Mouse (Mus musculus) hindbrain, postnatal 0 days (tissue): ENCODE measurements at regions not wholly inside any gene's neighbourhood (a gene's known extent, or its start where the extent isn't known, plus 50 kb on each side); places are given as distances from the start of the nearest gene placed in this dataset.

Source experiments
- ATAC-seq: fragments of 200-750 bp; cut with Nextera tagmentation; 2 replicates; pipeline ENCODE4 v1.8.0; 2017; ENCODE audit warnings: mild to moderate bottlenecking, moderate TSS enrichment, moderate library complexity
- DNase-seq: peaks from one replicate; pipeline ENCODE4 v3.0.0-alpha.2; 2015; ENCODE audit warnings: low spot score
- H3K27ac ChIP-seq: fragments of 300-500 bp; sonication (generic); 2 replicates; pipeline ENCODE4 v1.5.1; 2014; ENCODE audit warnings: mild to moderate bottlenecking
- H3K27me3 ChIP-seq: fragments of 300-500 bp; sonication (generic); 2 replicates; pipeline ENCODE4 v1.6.1; 2014; ENCODE audit warnings: low read length, mixed read lengths; ENCODE audit not compliant: insufficient read depth
- H3K36me3 ChIP-seq: fragments of 300-500 bp; sonication (generic); 2 replicates; pipeline ENCODE4 v1.6.1; 2014; ENCODE audit warnings: low read length, mixed read lengths; ENCODE audit not compliant: insufficient read depth
- H3K4me1 ChIP-seq: fragments of 300-500 bp; sonication (generic); 2 replicates; pipeline ENCODE4 v1.6.1; 2014; ENCODE audit warnings: antibody characterized with exemption, low read length, mixed read lengths; ENCODE audit not compliant: insufficient read depth
- H3K4me2 ChIP-seq: fragments of 300-500 bp; sonication (generic); 2 replicates; pipeline ENCODE4 v1.6.1; 2014; ENCODE audit warnings: low read depth, mild to moderate bottlenecking, low read length, moderate library complexity, mixed read lengths
- H3K4me3 ChIP-seq: fragments of 300-500 bp; sonication (generic); 2 replicates; pipeline ENCODE4 v1.5.1; 2014; ENCODE audit warnings: low read length
- H3K9ac ChIP-seq: fragments of 300-500 bp; sonication (generic); replicated peaks from 2 replicates; pipeline ENCODE4 v1.6.1; 2014; ENCODE audit warnings: mild to moderate bottlenecking, low read length, moderate library complexity, mixed read lengths
- H3K9me3 ChIP-seq: fragments of 300-500 bp; sonication (generic); 2 replicates; pipeline ENCODE4 v1.6.1; 2016; ENCODE audit warnings: low read length, mixed read lengths
- CTCF ChIP-seq: IDR thresholded peaks from 2 replicates; pipeline ENCODE4 v1.5.1; 2016; ENCODE audit warnings: antibody characterized with exemption, control low read depth, low read depth
- WGBS: fragments of 180-500 bp; shearing (Covaris S2); extraction: QIAGEN DNeasy Blood & Tissue Kit; methylation state at CpG from one replicate; pipeline ENCODE4 v1.1.7; 2014; 5-methylcytosine and 5-hydroxymethylcytosine counted together

DNA sequence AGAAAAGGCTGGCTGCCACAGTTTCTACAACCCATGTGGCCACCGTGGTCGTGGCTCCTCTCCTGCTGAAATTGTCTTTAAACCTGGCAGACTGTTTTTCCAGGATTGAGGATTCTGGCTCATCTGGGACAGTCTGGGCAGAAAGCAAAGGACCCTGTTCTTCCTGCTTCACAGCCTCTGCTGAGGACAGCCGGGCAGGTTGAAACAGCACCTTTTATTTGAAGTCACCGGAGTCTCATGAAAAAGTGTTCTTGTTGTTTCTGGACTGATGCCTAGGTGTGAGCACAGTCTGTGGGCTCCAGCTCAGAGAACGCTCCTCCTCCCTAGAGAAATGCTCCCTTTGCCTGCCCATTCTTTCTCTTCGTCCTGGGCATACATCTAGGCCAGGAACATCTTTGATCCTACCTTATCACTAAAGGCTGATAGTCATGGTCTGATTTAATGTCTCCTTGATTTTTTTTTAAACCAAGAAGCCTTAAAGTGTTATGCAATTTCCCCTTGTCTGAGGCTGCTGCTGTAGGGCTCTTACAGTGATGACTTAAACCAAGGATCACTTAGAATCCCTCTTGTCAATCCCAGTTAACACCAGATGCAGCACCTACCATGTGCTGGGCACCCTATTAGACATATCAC is 177.0 kb upstream of the Frmd6 start:
- DNase-seq (no peak), ATAC-seq (no peak)
- H3K27ac ChIP-seq = no peak overlapping the region
- no peaks in the 10 kb centered on the region for H3K9me3 ChIP-seq
- H3K4me3 ChIP-seq = no peak overlapping the region
- H3K27me3 ChIP-seq = no peaks in the 10 kb centered on the region
- H3K4me2 ChIP-seq = no peak overlapping the region
- WGBS = 71% methylated on average over 6 of the region's 6 CpGs
- TF ChIP-seq CTCF = no peak
- H3K9ac ChIP-seq = no peak overlapping the region
- no peaks in the 10 kb centered on the region for H3K4me1 ChIP-seq
- H3K36me3 ChIP-seq = no peaks in the 10 kb centered on the region

DNA sequence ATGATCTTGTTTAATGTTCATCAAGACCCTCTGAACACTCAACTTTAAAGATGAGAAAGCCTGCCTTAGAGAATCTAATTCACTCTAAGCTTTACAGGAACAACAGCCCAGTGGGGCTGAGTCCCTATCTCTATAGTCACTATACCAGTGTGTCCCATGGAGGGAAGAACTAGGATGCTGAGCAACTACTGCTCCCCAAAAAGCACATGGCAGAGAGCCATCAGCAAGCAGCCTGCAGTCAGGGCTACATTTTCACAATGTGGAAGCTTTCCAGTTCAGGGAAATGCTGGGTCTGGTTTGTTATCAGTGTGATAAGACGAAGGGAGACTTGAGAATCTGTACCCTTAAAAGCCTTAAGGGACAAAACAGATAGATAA is 176.5 kb upstream of the Frmd6 start:
- H3K9me3 ChIP-seq = no peaks in the 10 kb centered on the region
- no peaks in the 10 kb centered on the region for H3K36me3 ChIP-seq
- no peaks in the 10 kb centered on the region for H3K27me3 ChIP-seq
- WGBS = 94% methylated on average over 1 of the region's 1 CpGs
- no peak overlapping the region for H3K4me2 ChIP-seq
- no peak for DNase-seq
- H3K4me1 ChIP-seq = no peaks in the 10 kb centered on the region
- no peak for ATAC-seq
- H3K4me3 ChIP-seq = no peak overlapping the region
- no peak for TF ChIP-seq CTCF
- no peak overlapping the region for H3K27ac ChIP-seq
- no peak overlapping the region for H3K9ac ChIP-seq

DNA sequence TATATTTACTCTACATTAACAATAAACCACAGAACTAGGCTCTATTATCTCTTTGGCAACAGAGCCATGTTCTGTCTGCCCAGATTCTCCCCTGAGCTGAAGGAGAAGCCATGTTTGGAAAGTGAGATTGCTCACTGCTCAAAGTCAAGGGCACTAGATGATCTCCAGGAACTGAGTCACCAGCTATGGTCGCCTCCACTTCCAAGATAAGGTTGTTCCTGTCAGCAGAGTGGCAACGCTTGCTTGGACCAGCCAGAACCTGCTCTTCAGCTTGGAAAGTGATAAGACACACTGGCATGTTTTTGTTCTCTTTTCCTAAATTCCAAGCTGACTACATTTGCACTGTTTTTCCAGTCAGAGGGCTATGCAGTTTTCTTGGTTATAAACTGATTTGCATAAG is 175.6 kb upstream of the Frmd6 start:
- no peak for ATAC-seq
- no peaks in the 10 kb centered on the region for H3K4me1 ChIP-seq
- H3K4me2 ChIP-seq = no peak overlapping the region
- H3K27ac ChIP-seq = no peak overlapping the region
- no peak overlapping the region for H3K4me3 ChIP-seq
- WGBS = 92% methylated on average over 2 of the region's 2 CpGs
- no peaks in the 10 kb centered on the region for H3K27me3 ChIP-seq
- no peak overlapping the region for H3K9ac ChIP-seq
- no peaks in the 10 kb centered on the region for H3K36me3 ChIP-seq
- no peak for TF ChIP-seq CTCF
- DNase-seq = no peak
- no peaks in the 10 kb centered on the region for H3K9me3 ChIP-seq

DNA sequence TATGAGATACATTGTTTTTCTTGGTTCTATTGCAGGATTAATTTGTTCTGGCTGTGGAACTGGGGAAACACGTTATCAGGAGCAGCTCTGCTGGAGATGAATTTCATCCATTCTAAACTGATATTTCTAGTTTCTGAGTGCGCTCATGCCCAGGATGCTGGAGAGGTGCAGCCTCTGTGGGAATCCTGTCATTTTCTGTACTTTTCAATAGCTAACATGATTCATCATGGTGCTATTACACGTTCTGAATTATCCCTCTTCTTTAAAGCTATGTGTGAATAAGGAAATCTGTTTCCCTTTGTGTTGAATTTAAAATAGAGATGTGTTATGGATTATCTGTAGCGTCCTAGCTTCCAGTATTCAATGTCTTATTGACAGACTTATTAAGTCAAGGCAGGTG is 174.8 kb upstream of the Frmd6 start:
- Histone ChIP-seq H3K36me3 (no peaks in the 10 kb centered on the region), H3K4me2 (no peak overlapping the region), H3K4me3 (no peak overlapping the region), H3K9me3 (no peaks in the 10 kb centered on the region), H3K27ac (no peak overlapping the region), H3K4me1 (no peaks in the 10 kb centered on the region), H3K9ac (no peak overlapping the region), H3K27me3 (no peaks in the 10 kb centered on the region)
- 72% methylated on average over 4 of the region's 4 CpGs for WGBS
- DNase-seq (no peak), ATAC-seq (no peak)
- no peak for TF ChIP-seq CTCF

GRCm38 (mm10) chr12:70652751-70653150 is 172.6 kb upstream of the Frmd6 start:
- no peak overlapping the region for H3K27ac ChIP-seq
- H3K4me2 ChIP-seq = no peak overlapping the region
- no peaks in the 10 kb centered on the region for H3K4me1 ChIP-seq
- no peak overlapping the region for H3K9ac ChIP-seq
- H3K4me3 ChIP-seq = no peak overlapping the region
- H3K9me3 ChIP-seq = no peaks in the 10 kb centered on the region
- peak; percentile 36; the same call in 1 of the 2 replicates for TF ChIP-seq CTCF
- H3K27me3 ChIP-seq = no peaks in the 10 kb centered on the region
- ATAC-seq (no peak), DNase-seq (no peak)
- WGBS = 86% methylated on average over 3 of the region's 3 CpGs
- H3K36me3 ChIP-seq = no peaks in the 10 kb centered on the region

DNA sequence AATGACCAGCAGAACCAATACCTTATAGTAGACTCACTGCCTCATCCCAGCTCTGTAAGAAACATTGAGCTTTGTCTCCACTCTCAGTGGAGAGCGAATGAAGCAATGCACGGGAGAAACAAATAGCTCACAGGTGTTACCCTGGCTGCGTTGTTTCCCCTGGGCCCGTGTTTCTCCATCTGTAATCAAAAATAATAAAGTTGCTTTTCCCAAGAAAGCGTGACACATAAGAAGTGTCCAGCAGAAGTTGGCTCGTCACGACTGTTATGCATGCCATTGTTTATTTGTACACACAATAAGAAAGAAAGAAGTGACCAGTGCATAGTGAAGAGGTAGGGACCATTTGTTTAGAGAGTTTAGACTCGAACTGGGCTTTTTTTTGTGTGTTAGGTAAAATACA is 171.3 kb upstream of the Frmd6 start:
- Histone ChIP-seq H3K4me2 (no peak overlapping the region), H3K4me1 (no peaks in the 10 kb centered on the region), H3K27me3 (no peaks in the 10 kb centered on the region), H3K36me3 (no peaks in the 10 kb centered on the region), H3K27ac (no peak overlapping the region), H3K9ac (no peak overlapping the region), H3K4me3 (no peak overlapping the region), H3K9me3 (no peaks in the 10 kb centered on the region)
- WGBS = 68% methylated on average over 8 of the region's 8 CpGs
- DNase-seq (no peak), ATAC-seq (no peak)
- TF ChIP-seq CTCF = no peak

GRCm38 (mm10) chr12:70654546-70654945 is 170.8 kb upstream of the Frmd6 start:
- no peak overlapping the region for H3K4me2 ChIP-seq
- 41% methylated on average over 3 of the region's 3 CpGs for WGBS
- H3K9ac ChIP-seq = no peak overlapping the region
- DNase-seq (peak; percentile 64), ATAC-seq (no peak)
- H3K27ac ChIP-seq = no peak overlapping the region
- H3K9me3 ChIP-seq = no peaks in the 10 kb centered on the region
- H3K4me3 ChIP-seq = no peak overlapping the region
- H3K36me3 ChIP-seq = no peaks in the 10 kb centered on the region
- H3K4me1 ChIP-seq = no peaks in the 10 kb centered on the region
- no peaks in the 10 kb centered on the region for H3K27me3 ChIP-seq
- no peak for TF ChIP-seq CTCF
